Mouse (Mus musculus) layer of hippocampus, adult 9-11 months (tissue): Measurements from ENCODE around the gene Nectin2.
"Not testable (repeated sequence)": the region's sequence is repeated elsewhere in the genome, so short reads cannot be mapped to it uniquely, and the experiment has no call there.

Source experiments
- DNase-seq: peaks from one replicate; pipeline ENCODE4 v3.0.0; 2022

Nectin2 gene

DNA sequence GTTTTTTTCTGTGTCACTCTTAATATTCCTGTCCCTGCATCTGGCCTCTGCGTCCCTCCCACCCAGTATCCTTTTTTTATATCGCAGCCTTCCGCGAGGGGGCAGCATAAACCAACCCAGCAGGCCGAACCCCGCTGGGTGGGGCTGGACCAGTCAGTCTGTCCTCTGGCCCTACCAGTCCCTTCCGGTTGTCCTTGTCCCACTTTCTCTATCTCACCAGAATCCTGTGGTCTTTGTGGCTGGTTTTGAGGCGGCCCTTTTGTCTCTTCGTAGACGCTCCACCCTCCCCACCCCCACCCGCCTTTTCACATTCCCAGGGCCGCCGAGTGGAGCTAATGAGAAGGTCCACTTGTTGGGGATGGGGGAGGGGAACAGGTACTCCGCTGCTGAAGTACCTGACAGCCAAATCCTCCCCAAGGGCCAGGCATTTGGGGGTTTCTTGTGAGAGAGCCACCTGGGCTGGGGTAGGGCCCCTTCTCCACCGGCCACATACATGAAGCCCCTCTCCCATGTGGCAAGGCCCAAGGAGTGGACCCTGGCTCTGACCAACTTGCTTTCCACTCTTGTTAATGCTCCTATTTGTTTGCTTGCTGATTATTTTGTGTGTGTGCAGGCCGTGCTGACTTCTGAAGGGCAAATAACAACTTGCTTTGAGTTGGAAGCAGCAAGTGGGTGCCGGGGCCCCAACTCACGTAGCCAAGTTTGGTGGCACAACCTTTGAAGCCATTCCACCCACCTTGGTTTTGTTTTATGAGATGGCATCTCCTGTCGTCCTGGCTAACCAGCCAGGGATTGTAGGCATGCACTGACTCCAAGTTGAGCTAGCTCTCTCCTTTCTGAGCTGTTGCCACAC lies at the start of gene Nectin2:
TSS of gene Nectin2 (minus strand) at position 267 of the 853 bp plus-strand sequence.
- peak; percentile 82 for DNase-seq

DNA sequence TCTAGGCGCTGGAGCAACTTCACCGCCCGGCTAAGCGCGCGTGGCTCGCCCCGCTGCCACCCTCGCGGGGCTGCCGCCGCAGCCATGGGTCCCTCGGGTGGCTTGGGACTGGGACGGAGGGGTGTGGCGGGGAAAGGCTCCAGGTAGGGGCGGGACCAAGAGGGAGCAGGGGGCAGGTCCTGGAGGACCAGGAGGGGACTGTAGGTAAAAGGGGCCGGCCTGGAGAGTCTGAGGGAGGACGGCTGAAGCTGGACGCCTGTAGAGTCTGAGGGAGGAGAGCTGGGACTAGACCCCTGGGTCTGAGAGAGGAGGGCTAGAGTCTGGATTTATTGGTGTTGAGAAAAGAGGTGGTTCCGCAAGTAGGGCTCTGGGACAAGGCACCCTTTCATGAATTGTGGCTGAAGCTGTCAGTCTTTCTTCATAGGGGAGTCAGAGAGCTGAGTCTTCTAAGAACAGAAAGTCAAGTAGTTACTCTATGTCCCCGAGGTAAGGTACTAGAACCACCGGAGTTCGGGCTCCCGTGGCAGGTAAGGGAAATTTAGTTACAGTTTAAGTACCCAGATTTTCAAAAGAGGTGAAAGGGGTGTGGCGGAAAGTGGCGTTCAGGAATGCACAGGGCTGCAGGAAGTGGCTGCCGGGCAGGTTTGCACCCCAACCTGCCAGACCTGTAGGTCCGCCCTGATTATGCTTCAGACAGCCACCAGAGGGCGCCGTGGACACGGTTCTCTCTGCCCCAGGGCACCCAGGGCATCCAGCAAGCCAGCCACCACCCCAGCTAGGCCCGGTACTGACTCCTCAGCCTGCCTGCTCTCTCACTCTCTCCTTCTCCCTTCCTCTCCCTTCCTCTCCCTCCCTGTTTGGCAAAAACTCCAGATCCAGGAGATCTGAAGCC lies 46.7 kb upstream of the Nectin2 start, which contains the start of gene Cblc:
TSS of gene Cblc (minus strand) at position 113 of the 892 bp plus-strand sequence.
- DNase-seq = no peak

DNA sequence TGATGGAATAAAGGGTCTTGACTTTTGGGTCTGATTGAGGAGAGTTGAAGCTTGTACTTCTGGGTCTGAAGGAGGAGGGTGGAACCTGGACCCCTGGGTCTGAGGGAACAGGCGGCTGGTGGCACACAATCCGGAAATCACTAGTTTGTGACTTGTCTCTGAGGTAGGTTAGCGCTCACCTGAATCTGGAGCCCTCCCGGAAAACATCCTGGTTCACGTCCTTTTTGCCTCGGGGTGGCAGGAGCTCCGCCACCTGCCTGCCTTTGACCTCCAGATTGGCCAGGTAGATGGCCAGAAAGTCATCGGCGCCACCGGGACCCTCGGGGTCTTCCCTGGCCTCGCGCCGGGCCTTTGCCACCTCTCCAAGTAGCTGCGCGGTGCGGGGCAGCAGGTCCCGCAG lies 46.0 kb upstream of the Nectin2 start:
- DNase-seq = no peak

DNA sequence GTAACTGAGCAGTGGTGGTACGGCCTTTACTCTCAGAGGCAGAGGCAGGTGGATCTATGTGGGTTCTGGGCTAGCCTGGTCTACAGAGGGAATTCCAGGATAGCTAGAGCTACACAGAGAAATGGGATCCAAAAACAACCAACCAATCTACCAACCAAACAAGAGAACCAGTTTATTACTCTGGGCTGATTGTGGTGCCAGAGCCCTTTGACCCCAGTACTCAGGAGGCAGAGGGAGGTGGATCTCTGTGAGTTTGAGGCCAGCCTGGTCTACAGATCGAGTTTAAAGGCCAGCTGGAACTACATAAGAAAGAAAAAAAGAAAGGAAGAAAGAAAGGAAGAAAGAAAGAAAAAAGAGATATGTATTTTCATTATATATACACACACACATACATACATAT lies 45.0 kb upstream of the Nectin2 start:
- DNase-seq = no peak

DNA sequence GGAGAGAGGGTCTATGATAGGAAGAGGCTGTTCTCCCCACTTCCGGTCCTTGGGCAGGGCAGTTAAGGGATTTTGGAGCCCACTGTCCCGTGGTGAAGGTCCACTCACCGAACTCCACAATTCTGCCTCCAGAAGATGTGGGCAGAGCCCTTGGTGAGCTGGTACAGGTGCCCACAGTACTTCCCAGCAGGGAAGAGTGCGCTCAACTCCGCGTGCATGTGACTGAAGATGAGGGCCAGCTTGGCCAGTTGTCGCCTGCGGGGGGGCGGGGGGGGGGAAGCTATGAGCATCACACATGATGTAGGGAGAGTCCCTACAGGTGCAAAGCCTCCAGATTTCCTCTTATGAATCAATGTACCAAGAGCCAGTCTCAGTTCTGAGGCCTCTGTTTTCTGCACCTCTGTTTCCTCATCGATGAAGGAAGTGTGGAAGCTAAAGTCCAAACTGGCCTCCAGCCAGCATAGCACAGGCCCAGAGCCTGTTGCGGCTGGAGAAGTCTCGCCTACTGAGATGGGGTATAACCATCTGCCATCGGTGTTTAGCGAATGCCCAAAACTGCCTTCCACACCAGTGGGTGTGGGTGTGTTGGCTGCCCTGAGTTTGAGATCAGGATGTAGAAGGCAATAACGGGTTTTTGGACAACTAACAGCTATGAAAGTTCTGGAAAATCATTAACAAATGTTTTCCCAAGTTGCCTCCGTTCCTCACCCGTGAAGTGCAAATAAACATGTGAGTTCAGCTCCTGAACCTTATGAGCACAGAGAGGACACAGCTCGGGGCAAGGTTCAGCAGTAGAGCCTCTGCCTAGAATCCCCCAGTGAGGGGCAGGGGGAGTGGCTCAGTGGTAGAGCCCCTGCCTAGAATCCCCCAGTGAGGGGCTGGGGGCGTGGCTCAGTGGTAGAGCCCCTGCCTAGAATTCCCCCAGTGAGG lies 42.7 kb upstream of the Nectin2 start:
- DNase-seq = no peak

DNA sequence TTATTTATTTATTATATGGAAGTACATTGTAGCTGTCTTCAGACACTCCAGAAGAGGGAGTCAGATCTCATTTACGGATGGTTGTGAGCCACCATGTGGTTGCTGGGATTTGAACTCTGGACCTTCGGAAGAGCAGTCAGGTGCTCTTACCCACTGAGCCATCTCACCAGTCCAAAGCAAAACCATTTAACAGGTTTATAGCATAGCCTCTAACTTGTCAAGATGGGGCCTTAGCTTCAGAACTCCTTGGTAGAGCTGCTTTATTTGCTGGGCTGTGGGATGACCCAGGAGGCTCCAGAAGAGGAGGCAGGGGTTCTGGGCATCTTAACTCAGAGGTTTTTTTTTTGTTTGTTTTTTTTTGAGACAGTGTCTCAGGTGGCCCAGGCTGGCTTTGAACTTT lies 41.2 kb upstream of the Nectin2 start:
- not testable (repeated sequence) for DNase-seq

DNA sequence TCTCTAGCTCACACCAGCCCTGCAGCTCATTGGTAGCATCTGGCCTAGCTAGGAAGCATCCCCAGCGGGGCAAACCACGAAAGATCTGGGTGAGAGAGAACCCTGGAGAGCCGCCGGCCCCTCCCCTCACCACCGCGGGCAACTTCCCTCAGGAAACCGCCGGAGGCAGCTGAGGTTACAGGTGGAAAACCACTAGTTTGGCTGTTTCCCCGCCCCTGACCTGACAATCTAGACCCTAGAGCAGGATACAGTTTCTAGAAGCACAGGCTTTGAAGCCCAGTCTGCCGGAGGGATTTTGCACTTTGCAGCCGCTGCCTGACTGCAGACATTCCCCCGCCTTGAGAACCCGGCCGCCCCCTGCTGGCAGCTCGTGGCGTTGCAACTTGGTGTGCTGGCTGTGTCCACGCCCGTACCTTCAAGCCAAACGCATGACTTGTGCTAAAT lies 39.6 kb upstream of the Nectin2 start:
- peak; percentile 47 for DNase-seq

DNA sequence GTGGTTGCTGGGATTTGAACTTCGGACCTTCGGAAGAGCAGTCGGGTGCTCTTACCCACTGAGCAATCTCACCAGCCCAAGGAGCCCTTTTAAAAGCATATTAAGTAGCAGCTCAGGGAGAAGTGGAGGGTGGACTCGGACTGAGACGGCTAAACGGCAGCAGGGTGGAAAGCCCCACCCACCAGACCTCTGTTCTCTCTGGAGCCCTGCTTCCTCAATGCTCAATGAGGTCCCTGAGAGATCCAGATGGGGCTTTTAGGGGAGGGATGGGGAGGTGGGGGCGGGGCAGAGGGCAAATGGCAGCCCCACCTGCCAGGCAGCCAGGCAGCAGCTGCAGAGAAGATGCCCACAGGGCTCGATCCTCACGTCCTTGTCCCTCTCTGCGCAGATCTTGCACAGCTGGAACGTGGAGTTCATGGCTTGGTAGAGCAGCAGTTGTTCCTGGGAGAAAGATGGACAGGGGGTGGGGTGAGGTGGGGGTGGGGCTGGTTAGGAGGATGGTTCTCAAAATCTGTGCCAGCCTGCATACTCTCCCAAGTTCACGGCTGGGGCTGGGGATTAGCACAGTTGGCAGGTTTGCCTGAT lies 35.7 kb upstream of the Nectin2 start:
- DNase-seq = no peak

DNA sequence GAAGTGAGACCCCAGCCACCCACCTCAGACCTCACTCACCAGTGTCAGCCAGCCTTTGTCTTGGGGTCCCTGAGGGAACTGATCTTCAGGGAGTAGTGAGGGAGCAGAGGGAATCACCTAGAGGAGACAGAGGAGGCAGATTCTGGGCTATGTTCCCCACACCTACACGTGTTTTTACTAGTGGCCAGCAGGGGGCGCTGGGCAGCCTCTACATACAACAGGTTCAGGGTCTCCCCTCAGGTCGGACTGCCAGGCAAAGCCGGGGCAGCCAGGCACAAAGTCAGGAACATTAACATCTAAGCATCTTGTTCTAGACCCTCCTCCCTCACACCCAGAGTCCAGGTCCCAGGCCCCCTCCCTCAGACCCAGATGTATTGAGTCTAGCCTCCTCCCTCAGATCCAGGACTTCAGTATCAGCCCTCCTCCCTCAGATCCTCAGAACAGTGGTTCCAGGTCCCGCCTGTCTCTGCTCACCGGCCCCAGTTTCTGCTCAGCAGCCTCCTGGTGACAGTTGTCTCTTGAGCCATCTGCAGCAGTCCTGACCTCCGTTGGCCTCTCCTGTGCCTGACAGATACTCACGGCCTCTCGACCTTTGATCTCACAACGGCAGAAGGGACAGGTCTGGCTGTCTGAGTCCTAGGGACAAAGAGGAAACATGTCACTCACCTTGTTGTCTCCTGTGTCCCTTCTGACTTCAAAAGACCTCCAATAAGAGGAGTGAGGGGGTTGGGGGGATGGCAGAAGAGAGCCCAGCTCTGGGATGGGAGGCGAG lies 34.7 kb upstream of the Nectin2 start:
- no peak for DNase-seq

DNA sequence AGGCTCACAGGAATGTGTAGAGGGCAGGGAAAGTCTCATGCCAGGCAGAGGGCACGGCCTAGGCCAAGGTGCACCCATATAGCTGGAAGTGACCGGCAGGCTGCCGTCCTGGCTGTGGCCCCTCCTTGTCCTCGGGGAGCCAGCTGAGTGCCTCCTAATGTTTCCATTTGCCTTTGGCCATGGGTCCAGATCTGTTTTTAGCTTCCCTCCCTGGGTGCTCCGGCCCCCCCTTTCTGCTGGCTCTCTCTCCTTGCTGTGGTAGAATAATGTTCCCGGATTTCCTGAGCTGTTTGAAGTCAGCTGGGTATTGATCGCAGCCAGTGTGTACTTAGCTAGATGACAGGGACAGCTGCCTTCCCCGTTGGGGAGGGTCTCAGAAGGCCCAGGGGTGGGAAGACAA lies 33.3 kb upstream of the Nectin2 start:
- no peak for DNase-seq

DNA sequence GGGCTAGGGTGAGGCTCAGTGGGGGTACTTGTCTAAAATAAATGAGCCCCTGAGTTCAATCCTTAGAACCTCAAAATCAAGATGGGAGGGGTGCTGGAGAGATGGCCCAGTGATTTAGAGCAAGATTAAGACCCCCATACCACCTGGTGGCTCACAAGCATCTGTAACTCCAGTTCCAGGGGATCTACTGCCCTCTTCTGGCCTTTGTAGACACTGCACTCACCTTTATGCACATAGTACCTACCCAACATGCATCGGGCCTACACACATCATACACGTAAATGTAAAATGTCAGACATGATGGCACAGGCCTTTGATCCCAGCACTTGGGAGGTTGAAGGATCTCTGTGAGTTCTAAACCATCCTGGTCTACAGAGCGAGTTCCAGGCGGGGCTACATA lies 32.4 kb upstream of the Nectin2 start:
- DNase-seq = no peak

DNA sequence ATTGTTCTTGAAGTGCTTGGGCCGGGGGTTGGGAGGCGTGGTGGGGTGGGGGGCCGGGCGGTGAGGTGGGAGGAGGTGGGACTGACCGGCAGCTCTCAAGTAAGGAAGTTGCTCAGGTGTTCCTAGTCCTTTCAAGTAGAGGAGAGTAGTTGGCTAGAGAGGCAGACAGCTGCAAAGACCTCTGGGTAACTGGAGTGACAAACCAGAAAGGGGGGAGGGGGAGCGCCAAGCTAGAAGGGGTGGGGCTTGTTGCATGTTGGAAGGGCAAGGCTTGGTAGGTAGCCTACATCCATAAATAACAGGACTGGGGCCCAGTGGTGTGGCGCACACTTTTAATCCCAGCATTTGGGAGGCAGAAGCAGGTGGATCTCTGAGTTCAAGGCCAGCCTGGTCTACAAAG lies 31.5 kb upstream of the Nectin2 start:
- DNase-seq = no peak

DNA sequence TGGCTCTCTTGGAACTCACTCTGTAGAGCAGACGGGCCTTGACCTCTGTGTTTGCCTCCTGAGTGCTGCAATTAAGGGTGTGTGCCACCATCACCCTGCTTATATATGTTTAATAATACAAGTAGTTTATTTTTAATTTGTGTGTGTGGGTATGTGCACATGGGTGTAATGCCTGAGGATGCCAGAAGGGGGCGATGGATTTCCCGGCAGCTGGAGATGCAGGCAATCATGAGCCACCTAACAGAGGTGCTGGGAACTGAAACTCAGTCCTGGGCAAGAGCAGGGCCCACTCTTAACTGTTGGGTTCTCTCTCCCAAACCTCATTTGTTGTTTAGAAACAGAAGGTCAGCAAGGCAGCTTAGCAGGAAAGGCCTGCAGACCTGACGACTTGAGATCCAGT lies 29.6 kb upstream of the Nectin2 start:
- no peak for DNase-seq

DNA sequence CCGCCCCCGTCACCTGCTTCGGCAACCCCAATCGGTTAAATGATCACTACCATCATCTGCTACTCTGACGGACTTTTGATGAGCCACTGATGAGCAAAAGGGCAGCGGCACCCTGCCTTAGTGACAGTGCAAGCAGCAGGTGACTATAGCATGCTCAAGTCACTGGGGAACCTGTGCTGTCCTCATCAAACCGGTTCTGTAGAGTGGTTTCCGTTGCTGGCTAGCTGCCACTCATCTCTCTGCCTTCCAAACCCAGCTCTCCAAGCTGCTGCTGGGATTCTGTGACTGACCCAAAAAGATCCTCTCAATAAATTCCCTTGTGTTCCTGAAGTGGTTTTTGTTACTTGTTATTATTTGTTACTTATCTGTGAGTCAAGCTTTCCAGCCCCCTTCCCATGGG lies 28.4 kb upstream of the Nectin2 start:
- DNase-seq = no peak

DNA sequence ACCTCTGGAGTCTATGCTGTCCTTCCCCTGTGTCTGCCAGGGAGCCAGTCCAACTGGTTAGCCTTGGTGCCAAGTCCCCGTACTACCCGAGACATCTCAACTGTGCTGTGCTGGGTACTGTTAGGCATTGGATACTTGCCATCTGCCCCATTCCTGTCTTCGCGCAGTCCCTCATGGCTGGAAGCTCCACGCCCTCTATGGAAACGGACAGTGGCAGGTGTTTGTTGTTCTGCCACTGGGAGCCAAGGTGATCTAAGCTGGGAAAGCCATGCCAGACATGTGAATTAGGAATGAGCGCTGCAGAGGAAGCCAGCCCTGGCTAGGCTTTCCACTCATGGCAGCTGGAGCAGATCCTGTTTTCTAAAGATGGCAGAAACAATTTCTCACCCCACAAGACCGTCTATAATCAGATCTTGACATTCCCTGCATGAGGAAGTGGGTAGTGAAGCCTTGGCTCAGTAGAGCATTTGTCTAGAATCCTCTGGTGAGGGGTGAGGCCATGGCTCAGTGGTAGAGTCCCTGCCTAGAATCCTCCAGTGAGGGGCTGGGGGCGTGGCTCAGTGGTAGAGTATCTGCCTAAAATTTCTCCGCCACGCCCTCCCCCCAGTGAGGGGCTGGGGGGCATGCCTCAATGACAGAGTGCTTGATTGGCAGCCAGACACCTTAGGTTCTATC lies 26.9 kb upstream of the Nectin2 start:
- DNase-seq = no peak

DNA sequence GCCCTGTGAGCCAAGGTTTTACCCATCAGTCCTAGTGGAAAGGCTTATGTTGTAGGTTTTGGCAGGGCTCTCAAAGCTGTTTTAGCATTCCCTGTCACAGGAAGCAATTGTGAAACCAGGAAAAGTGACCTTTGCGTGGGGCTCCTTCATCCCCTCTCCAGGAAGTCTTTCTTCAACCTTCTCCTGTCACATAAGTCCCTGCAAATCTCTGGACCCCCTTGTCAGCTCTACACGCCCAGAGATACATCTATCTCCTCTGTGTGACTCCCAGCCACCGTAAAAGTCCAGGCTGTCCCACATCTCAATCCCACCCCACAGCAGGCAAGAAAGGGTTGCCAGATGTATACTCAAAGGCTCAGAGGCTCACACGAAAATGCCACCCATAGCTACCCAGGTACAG lies 21.4 kb upstream of the Nectin2 start:
- DNase-seq = no peak

DNA sequence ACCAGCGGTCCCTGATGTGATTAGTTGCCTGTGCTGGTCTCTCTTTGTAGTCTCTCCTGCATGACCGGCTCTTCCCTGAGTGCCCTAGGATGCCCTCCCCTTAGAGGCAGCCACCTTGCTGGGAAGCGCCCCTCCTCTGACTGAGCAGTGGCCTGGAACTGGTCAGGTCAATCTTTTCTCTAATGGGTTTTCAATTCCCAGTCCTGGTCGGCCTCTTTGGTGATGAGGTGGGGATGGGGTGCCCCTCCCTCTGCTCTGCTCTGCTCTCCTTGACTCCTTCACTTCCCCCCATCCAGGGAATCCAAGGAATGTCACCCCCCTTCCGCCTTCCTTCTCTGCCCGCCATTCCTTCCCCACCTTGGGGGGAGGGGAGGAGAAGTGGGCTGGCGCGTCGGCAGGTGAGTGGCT lies 20.7 kb upstream of the Nectin2 start, which contains the start of gene Bcam:
TSS of gene Bcam (minus strand) at position 33 of the 408 bp plus-strand sequence.
- DNase-seq = no peak

DNA sequence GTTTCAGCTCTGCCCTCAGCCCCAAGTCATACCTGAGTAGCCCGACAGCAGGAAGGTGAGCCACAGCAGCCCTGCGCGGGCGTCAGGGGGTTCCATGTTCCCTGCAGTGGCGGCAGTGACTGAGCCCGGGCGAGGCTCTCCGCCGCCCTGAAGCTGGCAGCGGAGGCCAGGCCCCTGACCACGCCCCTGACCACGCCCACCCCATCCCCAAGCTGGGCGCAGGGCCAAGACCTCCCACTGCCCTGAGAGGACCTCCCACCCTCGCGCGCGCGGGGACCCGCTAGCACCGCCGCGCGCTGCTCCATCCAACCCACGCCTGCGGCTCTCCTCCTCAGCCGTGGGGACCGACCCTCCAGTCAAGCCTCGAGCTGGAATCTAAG lies 20.1 kb upstream of the Nectin2 start:
- no peak for DNase-seq

DNA sequence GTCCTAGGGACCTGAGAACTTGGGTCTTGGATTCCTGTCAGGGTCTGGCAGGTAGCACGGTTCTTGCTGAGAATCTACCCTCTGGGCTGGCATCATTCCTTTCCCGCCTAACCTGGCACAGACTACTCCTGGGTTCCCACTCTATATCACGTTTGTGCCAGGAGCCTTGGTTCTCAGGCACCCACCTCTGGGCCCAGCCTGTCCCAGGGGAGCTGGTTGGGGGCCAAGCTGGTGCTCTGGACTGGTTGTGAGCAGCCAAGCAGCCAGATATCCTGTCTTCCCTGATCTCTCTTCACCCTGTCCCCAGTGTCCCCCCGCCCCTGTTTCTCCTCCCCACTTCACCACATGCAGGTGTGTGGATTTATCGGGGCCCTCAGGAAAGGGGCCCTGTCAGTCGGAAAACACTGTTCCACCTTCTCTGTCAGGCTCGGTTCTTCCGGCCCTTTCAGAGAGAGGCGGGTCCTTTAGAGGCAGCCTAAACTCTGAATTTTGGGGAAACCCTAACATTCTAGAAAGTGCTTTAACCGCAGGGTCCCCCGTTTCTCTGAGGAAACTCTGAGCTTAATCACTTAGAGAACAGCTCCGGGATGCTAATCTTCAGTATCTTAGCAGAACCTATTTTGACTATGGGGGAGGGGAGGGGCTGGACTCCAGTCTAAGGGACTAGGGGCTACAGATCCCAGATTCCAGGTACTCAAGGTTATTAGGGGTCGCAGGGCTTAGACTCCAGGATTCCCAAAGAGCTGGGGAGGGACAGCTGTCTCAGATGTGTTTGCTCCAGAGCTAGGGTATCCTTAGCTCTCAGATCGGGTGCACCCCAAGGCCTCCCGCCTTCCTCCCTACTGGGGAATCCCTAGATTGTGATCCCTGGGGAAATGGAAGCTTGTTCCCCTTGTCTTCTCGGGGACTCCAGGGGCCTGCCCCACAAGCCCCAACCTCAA lies 19.4 kb upstream of the Nectin2 start:
- DNase-seq = no peak

DNA sequence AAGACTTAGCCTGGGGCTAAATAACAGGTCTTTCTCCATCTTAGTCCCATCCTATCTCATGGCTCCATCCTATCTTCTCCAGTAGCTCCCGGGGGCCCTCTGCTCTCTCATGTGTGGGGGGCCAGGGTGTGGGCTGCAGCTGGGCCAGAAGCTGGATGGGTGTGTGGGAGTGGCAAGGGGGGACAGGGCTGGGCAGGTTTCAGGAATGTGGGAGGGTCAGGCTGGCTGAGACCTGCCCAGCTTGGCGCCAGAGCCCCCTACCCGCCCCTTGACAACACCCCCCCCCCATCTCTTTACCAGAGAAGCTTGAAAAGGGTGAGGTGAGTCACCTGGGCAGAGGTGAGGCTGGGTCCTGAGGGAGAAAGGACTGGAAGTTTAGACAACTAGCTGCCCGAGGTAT lies 18.7 kb upstream of the Nectin2 start:
- DNase-seq = no peak
